Mouse (Mus musculus) bone marrow macrophage, adult 2 months (primary cell): ENCODE results near the gene Pgm2.

Experiments used
- CTCF ChIP-seq: IDR thresholded peaks from 2 replicates; pipeline ENCODE4 v1.5.1; 2012; ENCODE audit warnings: low read depth, mild to moderate bottlenecking, low read length, moderate library complexity
- POLR2A ChIP-seq: IDR thresholded peaks from 2 replicates; pipeline ENCODE4 v1.6.1; 2012; ENCODE audit warnings: mild to moderate bottlenecking, low read depth, low read length, borderline replicate concordance

DNA sequence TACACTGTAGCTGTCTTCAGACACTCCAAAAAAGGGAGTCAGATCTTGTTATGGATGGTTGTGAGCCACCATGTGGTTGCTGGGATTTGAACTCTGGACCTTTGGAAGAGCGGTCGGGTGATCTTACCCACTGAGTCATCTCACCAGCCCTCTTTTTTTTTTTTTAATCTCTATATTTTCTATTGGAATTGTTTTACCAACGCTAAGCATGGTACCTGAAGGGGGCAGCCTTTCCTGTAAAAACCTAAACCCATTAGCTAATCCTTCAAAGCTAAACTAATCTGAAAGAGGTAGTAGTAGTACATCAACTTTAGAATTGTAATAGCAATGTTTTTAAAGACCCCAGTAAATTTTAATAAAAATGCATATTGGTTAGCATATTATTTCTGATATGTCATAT, 17.2 kb upstream of the Pgm2 start:
- TF ChIP-seq CTCF (no peak), POLR2A (no peak)
